Mouse (Mus musculus): ENCODE data around the gene Disp1. TPM values are rescaled to one million over a fixed set of nuclear protein-coding genes. Genes with fewer than 3 reads are reported as not detected.

Disp1 gene
- total RNA-seq, 2 experiments from 2014 or later: 4.6 to 5.8 TPM

- TF ChIP-seq CTCF (conservative IDR thresholded peaks at IDR 0.05): no peak
- DNase-seq (ENCODE audit: low spot score in 2 of 2): no peak
- Histone ChIP-seq H3K4me3 (no peak overlapping the region), H3K27ac (no peak overlapping the region)
Measured at GRCm38 (mm10) chr1:183101371-183101770, 120.0 kb downstream of the Disp1 start.

GRCm38 (mm10) chr1:183100245-183100644 is 121.1 kb downstream of the Disp1 start:
- no peak overlapping the region for H3K27ac ChIP-seq

GRCm38 (mm10) chr1:183099686-183100085 is 121.6 kb downstream of the Disp1 start:
- H3K4me3 ChIP-seq: no peak overlapping the region
- H3K27ac ChIP-seq: no peak overlapping the region
- TF ChIP-seq CTCF (conservative IDR thresholded peaks at IDR 0.05): no peak
- no peak for DNase-seq (ENCODE audit: low spot score in 2 of 2)

More at GRCm38 (mm10) chr1:183100245-183100644, 121.1 kb downstream of the Disp1 start:
- no peak for DNase-seq (ENCODE audit: low spot score in 2 of 2)
- no peak for TF ChIP-seq CTCF (conservative IDR thresholded peaks at IDR 0.05)
- no peak overlapping the region for H3K4me3 ChIP-seq

- no peak for DNase-seq (ENCODE audit: low spot score in 2 of 2)
- no peak overlapping the region for H3K27ac ChIP-seq
Measured at GRCm38 (mm10) chr1:183097606-183098005, 123.7 kb downstream of the Disp1 start.

GRCm38 (mm10) chr1:183095454-183096088 is 125.8 kb downstream of the Disp1 start:
- no peak for TF ChIP-seq CTCF (conservative IDR thresholded peaks at IDR 0.05)

More at GRCm38 (mm10) chr1:183097606-183098005, 123.7 kb downstream of the Disp1 start:
- TF ChIP-seq CTCF (conservative IDR thresholded peaks at IDR 0.05): no peak
- no peak overlapping the region for H3K4me3 ChIP-seq

GRCm38 (mm10) chr1:183092296-183092695 is 129.0 kb downstream of the Disp1 start:
- no peak overlapping the region for H3K4me3 ChIP-seq
- no peak for TF ChIP-seq CTCF (conservative IDR thresholded peaks at IDR 0.05)
- DNase-seq (ENCODE audit: low spot score in 2 of 2): no peak
- H3K27ac ChIP-seq: no peak overlapping the region

More at GRCm38 (mm10) chr1:183095454-183096088, 125.8 kb downstream of the Disp1 start:
- Histone ChIP-seq H3K27ac (no peak overlapping the region), H3K4me3 (no peak overlapping the region)
- no peak for DNase-seq (ENCODE audit: low spot score in 2 of 2)

GRCm38 (mm10) chr1:183091203-183091602 is 130.1 kb downstream of the Disp1 start:
- H3K4me3 ChIP-seq: no peak overlapping the region
- no peak overlapping the region for H3K27ac ChIP-seq
- DNase-seq (ENCODE audit: low spot score in 2 of 2): no peak
- no peak for TF ChIP-seq CTCF (conservative IDR thresholded peaks at IDR 0.05)

GRCm38 (mm10) chr1:183088661-183089060 is 132.7 kb downstream of the Disp1 start:
- no peak overlapping the region for H3K27ac ChIP-seq
- TF ChIP-seq CTCF (conservative IDR thresholded peaks at IDR 0.05): no peak
- H3K4me3 ChIP-seq: no peak overlapping the region
- no peak for DNase-seq (ENCODE audit: low spot score in 2 of 2)

GRCm38 (mm10) chr1:183086843-183087242 is 134.5 kb downstream of the Disp1 start:
- H3K4me3 ChIP-seq: no peak overlapping the region
- peak in 1 of 2 experiments; percentile 48 for DNase-seq (ENCODE audit: low spot score in 2 of 2)
- TF ChIP-seq CTCF (conservative IDR thresholded peaks at IDR 0.05): no peak
- no peak overlapping the region; the same call in 1 of the 2 replicates for H3K27ac ChIP-seq

GRCm38 (mm10) chr1:183084085-183085050 is 137.0 kb downstream of the Disp1 start:
- Histone ChIP-seq H3K4me3 (no peak overlapping the region), H3K27ac (peak overlapping the region; percentile 52)
- peak; percentile 58 to 65 for DNase-seq (ENCODE audit: low spot score in 2 of 2)
- TF ChIP-seq CTCF (conservative IDR thresholded peaks at IDR 0.05): no peak

GRCm38 (mm10) chr1:183082436-183082835 is 138.9 kb downstream of the Disp1 start:
- no peak for TF ChIP-seq CTCF (conservative IDR thresholded peaks at IDR 0.05)
- Histone ChIP-seq H3K4me3 (no peak overlapping the region), H3K27ac (no peak overlapping the region)
- DNase-seq (ENCODE audit: low spot score in 2 of 2): no peak

- Histone ChIP-seq H3K27ac (no peak overlapping the region), H3K4me3 (no peak overlapping the region)
- no peak for DNase-seq (ENCODE audit: low spot score in 2 of 2)
- no peak for TF ChIP-seq CTCF (conservative IDR thresholded peaks at IDR 0.05)
Measured at GRCm38 (mm10) chr1:183081126-183081525, 140.2 kb downstream of the Disp1 start.
